12 mouse cellular contexts compared by ENCODE assay signal in the genomic region with DNA sequence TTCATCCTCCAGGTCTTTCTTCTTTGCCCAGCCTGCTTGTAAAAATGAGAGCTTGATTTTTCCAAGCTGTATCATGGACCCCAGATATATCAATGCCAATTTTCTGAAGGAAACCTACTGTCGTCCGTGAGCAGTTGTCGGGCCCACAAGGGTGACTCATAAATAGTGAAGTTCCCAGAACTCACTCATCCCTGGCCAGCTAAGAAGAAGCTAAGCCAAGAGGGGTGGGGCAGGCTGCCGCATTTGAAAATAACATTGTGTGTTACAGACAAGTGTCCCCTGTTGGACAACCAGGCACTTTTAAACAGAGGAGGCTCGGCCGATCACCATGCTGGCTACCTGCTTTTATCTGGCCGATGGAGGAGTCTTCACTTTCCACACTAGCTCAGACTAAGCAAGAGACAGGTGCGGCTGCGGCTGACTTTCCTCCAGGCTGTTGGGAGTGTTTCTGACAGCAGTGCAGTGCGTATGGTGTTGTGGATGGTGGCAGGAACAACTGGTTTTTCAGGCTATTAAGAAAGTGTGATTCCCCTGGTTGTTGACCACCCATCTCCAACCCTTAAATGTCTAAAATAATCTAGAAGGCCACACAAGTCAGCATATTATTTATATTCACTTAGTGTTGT. TPM values are rescaled to one million over a fixed set of nuclear protein-coding genes. Genes with fewer than 3 reads are reported as not detected.
DNase-seq lines count a peak whose midpoint lies in the region; ATAC-seq and TF ChIP-seq lines count a peak whose summit lies in the region.
"Had no signal": no experiment of that assay in that cellular context is flagged by ENCODE, and none has a peak within 500 bp of the region (broad histone marks: within the 10 kb centered on the region; RNA-seq: fewer than 3 reads in every experiment).

No protein-coding gene starts in this region.

- H3K27ac ChIP-seq in limb, embryonic 14.5 days (replicated peaks; ENCODE audit: low read depth, low read length) = peak overlapping the region; percentile 26; the same call in 1 of the 2 replicates
- H3K27ac ChIP-seq: embryonic facial prominence, embryonic 12.5 days; kidney, postnatal 0 days; liver, embryonic 13.5 days had no signal

- intact Hi-C loops in gastrocnemius, postnatal 14 days (cut with DNase I; ENCODE audit: low total_unique reads) = no loop called here

- TF ChIP-seq POLR2A in limb, embryonic 14.5 days (IDR thresholded peaks at IDR 0.05; ENCODE audit: borderline replicate concordance, extremely low read depth, insufficient read depth, insufficient read length) = no peak

- no peak overlapping the region for H3K9ac ChIP-seq in limb, embryonic 14.5 days (ENCODE audit: low read depth, low read length, severe bottlenecking)
- H3K9ac ChIP-seq: embryonic facial prominence, embryonic 12.5 days; liver, embryonic 13.5 days had no signal

- H3K27me3 ChIP-seq in limb, embryonic 14.5 days (ENCODE audit: control insufficient read depth, insufficient read depth, low read length) = no peaks in the 10 kb centered on the region
- H3K27me3 ChIP-seq: embryonic facial prominence, embryonic 12.5 days; liver, embryonic 13.5 days had no signal

- whole genome bisulfite sequencing in limb, embryonic 14.5 days = 67% methylated on average over 10 of the region's 10 CpGs

- H3K9me3 ChIP-seq in limb, embryonic 14.5 days (ENCODE audit: control insufficient read depth, low read length) = no peaks in the 10 kb centered on the region
- H3K9me3 ChIP-seq: embryonic facial prominence, embryonic 12.5 days; G1E; liver, embryonic 13.5 days had no signal

- no peak for ATAC-seq in limb, embryonic 14.5 days (ENCODE audit: low FRiP score, low read depth)
- ATAC-seq in megakaryocyte, adult 5-6 weeks (ENCODE audit: poor library complexity, severe bottlenecking) = no peak

- H3K4me1 ChIP-seq in limb, embryonic 14.5 days (ENCODE audit: control insufficient read depth, insufficient read depth, low read length) = peaks cover 35% of the 10 kb centered on the region

- H3K36me3 ChIP-seq in limb, embryonic 14.5 days (ENCODE audit: control insufficient read depth, insufficient read depth, low read length) = no peaks in the 10 kb centered on the region
- H3K36me3 ChIP-seq: embryonic facial prominence, embryonic 12.5 days; G1E; liver, embryonic 13.5 days had no signal

- no peak overlapping the region for H3K4me3 ChIP-seq in limb, embryonic 14.5 days (replicated peaks; ENCODE audit: low read length)
- H3K4me3 ChIP-seq: embryonic facial prominence, embryonic 12.5 days; liver, embryonic 13.5 days had no signal

- no peak overlapping the region for H3K4me2 ChIP-seq in limb, embryonic 14.5 days (replicated peaks; ENCODE audit: low read depth, low read length, severe bottlenecking)
- H3K4me2 ChIP-seq: embryonic facial prominence, embryonic 12.5 days; liver, embryonic 13.5 days had no signal

- peak; percentile 57 for DNase-seq in urinary bladder, postnatal 25 days (ENCODE audit: low spot score)
- no peak for DNase-seq in urinary bladder, postnatal 10 days (ENCODE audit: low spot score)
- peak; percentile 67 for DNase-seq in gastrocnemius, postnatal 14 days
- peak; percentile 29 for DNase-seq in limb, embryonic 14.5 days (ENCODE audit: low spot score)
- DNase-seq in urinary bladder, postnatal 4 days (ENCODE audit: low spot score in 2 of 2) = peak; percentile 60 to 68
- no peak for DNase-seq in right cerebral cortex, postnatal 14 days
- DNase-seq in neural tube, embryonic 10.5 days (ENCODE audit: extremely low spot score, low spot score) = no peak
- DNase-seq: liver, embryonic 13.5 days had no signal

RNA-seq across cellular contexts. Expression of a gene that starts 58.6 kb away (rescaled TPM):
- 10 to 100 TPM; 15.1 to 15.8 TPM for total RNA-seq in gastrocnemius, postnatal 14 days (2021)
- polyA plus RNA-seq in limb, embryonic 14.5 days (2012; rRNA removed) = 14.3 and 14.8 TPM in 2 replicates
- polyA plus RNA-seq in limb, embryonic 14.5 days (2014; fragmentation: Nextera tagmentation; extraction: Ambion mirVana) = 22.5 and 26.1 TPM in 2 replicates
- 40.5 and 46.9 TPM in 2 replicates for total RNA-seq in megakaryocyte, adult 5-6 weeks (2015)
- total RNA-seq in megakaryocyte, adult 5-6 weeks (2017) = 58.8 and 60.6 TPM in 2 replicates

Comparison
In these comparisons a context has a peak if more than half of its experiments do, and no peak if none do; other contexts are left out.
1. DNase-seq: peak in urinary bladder, postnatal 25 days (single experiment), gastrocnemius, postnatal 14 days (single experiment), limb, embryonic 14.5 days (single experiment) and urinary bladder, postnatal 4 days (2 of 2); none in urinary bladder, postnatal 10 days (single experiment), right cerebral cortex, postnatal 14 days (single experiment) and neural tube, embryonic 10.5 days (single experiment).